Mouse (Mus musculus) 416B (cell line): ENCODE measurements around the gene Qrsl1.
"Not testable (repeated sequence)": the region's sequence is repeated elsewhere in the genome, so short reads cannot be mapped to it uniquely, and the experiment has no call there.

Source experiments
- DNase-seq: peaks from one replicate; pipeline ENCODE4 v3.0.0; 2011; ENCODE audit warnings: low read depth

Gene Qrsl1

GRCm38 (mm10) chr10:43901578-43902194, at the start of gene Qrsl1, which contains the start of gene Rtn4ip1:
Qrsl1 (minus strand) TSS chr10:43901745.
Rtn4ip1 (plus strand) TSS chr10:43901807.
- peak; percentile 91 for DNase-seq

GRCm38 (mm10) chr10:43945435-43945834, 43.9 kb upstream of the Qrsl1 start:
- no peak for DNase-seq

GRCm38 (mm10) chr10:43943736-43944135, 42.2 kb upstream of the Qrsl1 start:
- DNase-seq = peak; percentile 96

GRCm38 (mm10) chr10:43939136-43939662, 37.7 kb upstream of the Qrsl1 start:
- no peak for DNase-seq

GRCm38 (mm10) chr10:43928596-43928995, 27.1 kb upstream of the Qrsl1 start:
- DNase-seq = no peak

GRCm38 (mm10) chr10:43927736-43928135, 26.2 kb upstream of the Qrsl1 start:
- no peak for DNase-seq

GRCm38 (mm10) chr10:43925776-43926175, 24.2 kb upstream of the Qrsl1 start:
- DNase-seq = not testable (repeated sequence)

- DNase-seq = no peak
Measured at GRCm38 (mm10) chr10:43923096-43923495, 21.6 kb upstream of the Qrsl1 start.

- peak; percentile 72 for DNase-seq
Measured at GRCm38 (mm10) chr10:43918696-43919608, 17.4 kb upstream of the Qrsl1 start.

- peak; percentile 31 for DNase-seq
Measured at GRCm38 (mm10) chr10:43916737-43917136, 15.2 kb upstream of the Qrsl1 start.

GRCm38 (mm10) chr10:43916181-43916580, 14.6 kb upstream of the Qrsl1 start:
- DNase-seq = no peak

- no peak for DNase-seq
Measured at GRCm38 (mm10) chr10:43912236-43912635, 10.7 kb upstream of the Qrsl1 start.

- DNase-seq = no peak
Measured at GRCm38 (mm10) chr10:43910873-43911142, 9.3 kb upstream of the Qrsl1 start.

- DNase-seq = peak; percentile 75
Measured at GRCm38 (mm10) chr10:43910032-43910872, 8.7 kb upstream of the Qrsl1 start.

GRCm38 (mm10) chr10:43904569-43904968, 3.0 kb upstream of the Qrsl1 start:
- DNase-seq = no peak

- peak; percentile 48 for DNase-seq
Measured at GRCm38 (mm10) chr10:43900883-43901570, 518 bp downstream of the Qrsl1 start.

GRCm38 (mm10) chr10:43898276-43898675, 3.3 kb downstream of the Qrsl1 start:
- no peak for DNase-seq

- no peak for DNase-seq
Measured at GRCm38 (mm10) chr10:43896065-43896464, 5.5 kb downstream of the Qrsl1 start.

- no peak for DNase-seq
Measured at GRCm38 (mm10) chr10:43892971-43893370, 8.6 kb downstream of the Qrsl1 start.

- no peak for DNase-seq
Measured at GRCm38 (mm10) chr10:43888976-43889375, 12.6 kb downstream of the Qrsl1 start.

- no peak for DNase-seq
Measured at GRCm38 (mm10) chr10:43887676-43888075, 13.9 kb downstream of the Qrsl1 start.

- peak; percentile 75 for DNase-seq
Measured at GRCm38 (mm10) chr10:43871458-43871857, 30.1 kb downstream of the Qrsl1 start.
